Mouse (Mus musculus) E14TG2a.4 (cell line): ENCODE data around the gene Npcd.
"Not testable (repeated sequence)": the region's sequence is repeated elsewhere in the genome, so short reads cannot be mapped to it uniquely, and the experiment has no call there.

Experiments
- CTCF ChIP-seq: conservative IDR thresholded peaks from 2 replicates; pipeline ENCODE4 v1.5.1; 2014; ENCODE audit warnings: low read length
- NANOG ChIP-seq: IDR thresholded peaks from 2 replicates; pipeline ENCODE4 v1.6.1; 2014; ENCODE audit warnings: borderline replicate concordance, low read length, mixed read lengths

DNA sequence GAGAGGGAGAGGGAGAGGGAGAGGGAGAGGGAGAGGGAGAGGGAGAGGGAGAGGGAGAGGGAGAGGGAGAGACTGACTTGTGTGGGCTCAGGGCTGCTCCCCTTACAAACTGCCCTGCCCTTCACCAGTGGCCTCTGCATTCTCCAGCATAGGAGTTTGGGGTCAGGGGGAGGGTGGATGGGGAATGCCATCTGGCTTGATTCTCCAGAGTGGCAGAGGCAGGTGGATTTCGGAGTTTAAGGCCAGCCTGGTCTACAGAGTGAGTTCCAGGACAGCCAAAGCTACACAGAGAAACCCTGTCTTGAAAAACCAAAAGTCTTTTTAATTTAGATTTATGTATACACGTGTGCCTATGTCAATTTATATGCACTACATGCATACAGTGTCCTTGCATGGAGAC, 21.2 kb downstream of the Npcd start:
- not testable (repeated sequence) for TF ChIP-seq CTCF, NANOG
